Mouse (Mus musculus) kidney, adult 18-20 months (tissue): ENCODE data around the gene E130114P18Rik.

ENCODE experiments used
- DNase-seq: peaks from one replicate; pipeline ENCODE4 v3.0.0; 2021

The E130114P18Rik gene

DNA sequence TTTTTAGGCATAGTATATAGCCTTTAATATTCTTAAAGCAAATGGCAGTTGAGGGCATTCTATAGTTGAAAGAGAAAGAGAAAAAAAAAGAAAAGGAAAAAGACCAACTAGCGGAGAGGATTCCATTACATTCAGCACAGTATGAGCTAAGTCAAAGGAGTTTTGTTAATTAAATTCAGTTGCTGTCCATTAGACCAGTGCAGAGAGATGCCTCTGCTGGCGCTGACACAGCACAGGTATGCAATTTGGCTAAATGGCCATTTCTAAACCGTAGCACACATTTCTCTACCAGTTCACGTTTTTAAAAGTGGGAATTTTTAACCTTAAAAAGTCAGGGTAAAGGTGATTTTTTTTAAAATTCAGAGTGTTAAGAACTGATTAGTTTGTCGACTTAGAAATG, 26.8 kb upstream of the E130114P18Rik start:
- DNase-seq: no peak

DNA sequence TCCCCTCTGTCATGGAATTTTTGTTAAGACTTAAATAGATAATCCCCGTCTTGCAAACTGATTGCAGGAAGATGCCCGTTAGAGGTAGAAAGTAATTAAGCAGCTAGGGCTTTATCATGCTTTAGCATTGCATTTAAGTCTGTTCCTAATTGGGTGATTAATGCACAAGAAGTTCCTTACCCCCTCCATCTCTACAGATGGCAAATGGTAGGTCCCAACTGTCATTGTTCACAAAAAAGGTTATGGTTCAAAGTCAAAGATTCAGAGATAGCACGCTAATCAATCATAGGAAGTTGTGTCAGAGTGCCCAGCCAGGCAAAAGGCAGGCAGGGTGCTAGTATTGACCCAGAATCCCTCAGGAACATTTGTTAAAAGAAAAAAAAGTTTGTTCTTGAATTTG, 25.9 kb upstream of the E130114P18Rik start:
- no peak for DNase-seq

DNA sequence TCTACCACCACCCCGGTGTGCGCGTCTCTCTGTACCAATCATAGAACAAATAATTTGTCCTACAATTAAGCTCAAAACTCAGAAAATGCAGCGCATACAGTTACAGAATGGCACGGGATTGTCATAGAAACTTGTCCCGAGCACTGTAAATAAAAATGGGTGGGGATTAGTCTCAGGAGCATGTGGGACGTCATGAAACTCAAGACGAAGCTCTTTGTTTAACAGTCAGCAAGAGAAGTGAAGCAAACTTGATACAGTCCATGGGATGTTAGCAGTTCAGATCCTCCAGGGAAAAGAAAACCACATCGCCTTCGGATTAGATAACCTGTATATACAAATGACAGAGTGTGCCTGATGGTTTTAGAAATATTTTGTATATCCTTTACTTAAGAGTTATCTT, 18.6 kb upstream of the E130114P18Rik start:
- no peak for DNase-seq

DNA sequence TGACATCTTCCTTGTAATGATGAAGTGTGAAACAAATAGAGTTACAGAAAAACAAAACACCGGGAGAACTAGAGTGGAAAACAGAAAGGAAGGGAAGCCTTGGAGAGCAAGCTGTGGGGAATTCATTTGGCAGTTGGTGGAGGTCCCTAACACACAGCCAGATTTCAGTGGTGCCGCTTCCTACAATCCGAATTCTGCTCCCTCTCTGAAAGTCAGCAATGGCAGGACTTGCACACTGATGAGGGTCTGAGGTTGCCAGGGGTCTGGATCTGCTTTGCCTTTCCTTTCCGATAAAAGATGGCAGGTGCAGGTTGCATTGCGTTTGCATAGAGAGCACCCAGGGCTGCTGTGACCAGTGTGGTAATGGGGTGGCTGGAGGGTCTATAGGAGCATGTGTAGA, 18.1 kb upstream of the E130114P18Rik start:
- no peak for DNase-seq

DNA sequence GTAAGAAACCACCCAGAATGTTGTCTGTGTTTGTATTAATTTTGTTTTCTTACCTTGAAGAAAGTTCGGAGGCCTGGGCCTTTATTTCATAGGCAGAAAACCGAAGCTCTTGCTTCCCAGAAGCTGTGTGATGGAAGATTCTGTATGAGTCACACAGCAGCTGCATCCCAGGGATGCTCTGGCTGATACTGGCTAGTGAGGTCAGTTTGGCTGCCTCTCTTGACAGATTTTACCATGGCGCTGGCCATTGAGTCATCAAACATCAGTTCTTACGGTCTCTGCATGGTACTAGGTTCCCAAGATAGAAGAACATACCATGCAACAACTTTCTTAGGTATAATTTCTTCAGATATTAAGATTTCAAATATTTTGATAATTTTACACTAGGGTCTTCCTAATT, 17.0 kb upstream of the E130114P18Rik start:
- no peak for DNase-seq

DNA sequence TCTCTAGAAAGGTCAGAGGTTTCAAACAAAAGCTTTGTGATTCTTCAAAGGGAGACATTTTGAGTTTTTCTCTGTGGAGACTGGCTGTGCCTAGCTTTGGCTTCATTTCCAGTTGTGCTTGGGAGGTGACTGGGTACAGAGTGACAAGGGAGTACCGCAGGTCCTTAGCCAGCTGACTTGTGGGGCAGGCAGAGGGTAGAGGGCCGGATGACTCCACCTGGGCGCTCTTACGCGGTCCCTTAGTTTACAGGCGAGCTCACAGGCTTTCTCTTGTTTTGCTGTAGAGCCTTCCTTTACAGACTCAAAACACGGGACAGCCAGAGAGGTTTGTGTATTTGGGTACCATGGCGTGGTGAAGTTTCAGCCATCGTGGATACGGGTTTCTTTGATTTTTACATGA, 16.1 kb upstream of the E130114P18Rik start:
- no peak for DNase-seq

DNA sequence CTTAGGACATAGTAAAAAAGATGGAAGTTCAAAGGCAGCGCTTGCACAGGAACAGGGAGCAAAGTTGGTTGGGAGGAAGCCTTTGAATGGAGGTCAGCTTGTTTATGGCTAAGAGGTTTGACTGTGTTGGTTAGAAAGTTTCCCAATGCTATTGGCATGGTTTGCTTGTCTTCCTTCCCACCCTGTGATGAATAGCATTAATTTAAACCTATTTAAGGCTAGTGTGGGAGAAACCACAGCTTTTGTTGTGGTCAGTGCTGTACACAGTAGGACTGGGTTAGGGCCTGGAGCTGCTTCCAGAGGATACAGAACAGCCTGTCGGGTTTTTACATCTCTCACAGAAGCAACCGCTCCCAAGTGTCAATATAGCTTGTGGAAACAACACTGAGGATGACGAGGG, 10.7 kb upstream of the E130114P18Rik start:
- DNase-seq: no peak

DNA sequence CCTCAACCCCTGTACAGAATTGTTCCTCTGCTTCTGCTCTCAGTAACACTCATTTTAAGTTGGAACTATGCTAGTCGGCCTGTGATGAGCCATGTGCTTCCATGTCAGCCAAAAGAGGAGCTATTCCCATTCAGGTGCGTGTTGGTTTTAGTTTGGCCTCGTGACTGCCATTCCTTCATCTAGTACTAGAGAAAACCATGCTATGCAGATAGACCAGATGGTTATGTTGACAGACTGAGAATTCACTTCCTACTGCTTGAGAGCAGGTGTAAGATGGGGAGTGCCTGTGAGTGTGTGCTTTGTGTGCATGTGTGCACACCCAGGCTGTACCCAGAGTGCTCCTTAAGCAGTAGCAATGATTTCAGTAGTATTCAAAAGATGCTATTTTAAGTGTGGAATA, 9.6 kb upstream of the E130114P18Rik start:
- DNase-seq: no peak

DNA sequence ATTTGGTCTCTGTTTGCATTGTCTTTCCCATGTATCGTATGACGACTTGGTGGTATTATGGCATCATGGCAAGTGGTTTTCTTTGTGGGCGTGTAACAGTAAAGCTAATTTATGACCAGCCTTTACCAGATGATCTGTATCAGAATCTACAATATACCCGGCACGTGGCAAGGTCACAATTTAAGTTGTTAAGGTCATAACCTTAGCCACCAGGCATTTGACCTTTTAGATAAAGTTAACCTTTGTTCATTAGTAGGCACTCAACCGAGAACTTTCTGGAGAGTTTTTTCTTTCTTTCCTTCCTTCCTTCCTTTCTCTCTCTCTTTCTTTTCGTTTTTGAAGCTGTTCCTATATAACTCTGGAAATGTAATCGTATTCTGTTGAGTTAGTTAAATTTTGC, 8.7 kb upstream of the E130114P18Rik start:
- DNase-seq: no peak

DNA sequence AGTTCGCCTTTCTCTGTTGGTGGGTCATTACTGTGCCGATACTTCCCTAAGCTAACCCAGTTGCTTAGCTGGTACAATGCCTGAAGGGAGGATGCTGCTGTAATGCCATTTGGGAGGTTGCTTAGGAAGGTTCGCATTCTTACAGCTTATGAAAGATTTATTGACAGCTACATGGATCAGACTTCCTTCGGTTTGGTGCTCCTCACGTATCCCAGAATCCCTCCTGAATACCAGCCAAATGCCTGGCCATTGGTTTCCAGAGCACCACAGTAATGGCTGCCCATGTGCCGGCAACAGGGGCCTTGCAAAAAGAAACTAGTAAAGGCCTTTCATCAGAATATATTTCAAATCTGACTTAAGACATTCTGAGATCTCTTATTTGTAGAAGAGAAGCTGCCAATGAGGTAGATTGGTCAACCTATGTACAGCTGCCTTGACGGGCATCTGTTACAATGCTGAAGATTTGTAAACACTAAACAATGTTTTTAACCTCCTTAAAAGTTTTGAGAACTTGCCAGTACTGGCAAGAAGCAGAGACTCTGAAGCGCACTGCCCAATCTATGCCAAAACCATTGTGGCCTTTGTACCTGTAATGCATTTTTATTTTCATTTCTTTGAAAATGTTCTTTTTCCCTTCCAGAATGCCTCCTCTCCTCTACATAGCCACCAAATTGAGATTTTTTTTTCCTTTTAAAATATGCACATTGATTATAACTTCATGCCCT, 7.8 kb upstream of the E130114P18Rik start:
- DNase-seq: no peak

DNA sequence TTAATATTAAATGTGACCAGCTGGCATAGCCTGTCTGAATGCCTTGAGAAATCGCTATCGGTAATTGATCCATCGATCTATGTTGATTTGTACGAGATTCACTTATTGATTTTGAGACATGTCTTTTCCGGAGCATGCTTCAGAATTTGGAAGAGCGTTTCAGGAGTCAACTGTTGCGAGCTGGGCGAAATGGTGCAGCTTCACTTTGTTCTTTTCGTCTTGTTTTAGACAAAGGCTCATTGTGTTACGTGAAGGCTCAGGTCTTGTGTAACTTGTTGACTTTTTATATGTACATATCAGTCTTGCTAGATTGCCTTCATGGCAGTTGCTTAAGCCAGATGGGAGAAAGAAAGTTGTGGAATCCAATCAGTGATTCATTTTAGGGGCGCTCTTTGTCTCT, 6.4 kb upstream of the E130114P18Rik start:
- DNase-seq: no peak

DNA sequence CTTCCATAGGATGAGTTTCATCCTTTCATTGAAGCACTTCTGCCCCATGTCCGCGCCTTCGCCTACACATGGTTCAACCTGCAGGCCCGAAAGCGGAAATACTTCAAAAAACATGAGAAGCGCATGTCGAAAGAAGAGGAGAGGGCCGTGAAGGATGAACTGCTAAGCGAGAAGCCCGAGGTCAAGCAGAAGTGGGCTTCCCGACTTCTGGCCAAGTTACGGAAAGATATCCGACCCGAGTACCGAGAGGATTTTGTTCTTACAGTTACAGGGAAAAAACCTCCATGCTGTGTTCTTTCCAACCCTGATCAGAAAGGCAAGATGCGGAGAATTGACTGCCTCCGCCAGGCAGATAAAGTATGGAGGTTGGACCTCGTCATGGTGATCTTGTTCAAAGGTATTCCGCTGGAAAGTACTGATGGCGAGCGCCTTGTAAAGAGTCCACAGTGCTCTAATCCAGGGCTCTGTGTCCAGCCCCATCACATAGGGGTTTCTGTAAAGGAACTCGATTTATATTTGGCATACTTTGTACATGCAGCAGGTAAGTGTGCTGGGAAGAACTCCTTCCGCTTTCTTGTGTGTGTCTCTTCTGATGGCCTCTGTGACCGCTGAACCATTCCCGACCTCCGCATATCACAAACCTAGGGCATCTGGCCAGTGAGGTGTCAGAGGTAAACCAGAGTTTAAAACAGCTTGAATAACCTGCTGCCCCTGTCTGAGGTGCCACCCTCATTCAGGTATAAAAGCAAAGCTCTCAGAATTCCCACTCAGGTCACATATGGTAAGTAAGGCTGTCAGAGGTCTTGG, 5.4 kb upstream of the E130114P18Rik start:
- no peak for DNase-seq

DNA sequence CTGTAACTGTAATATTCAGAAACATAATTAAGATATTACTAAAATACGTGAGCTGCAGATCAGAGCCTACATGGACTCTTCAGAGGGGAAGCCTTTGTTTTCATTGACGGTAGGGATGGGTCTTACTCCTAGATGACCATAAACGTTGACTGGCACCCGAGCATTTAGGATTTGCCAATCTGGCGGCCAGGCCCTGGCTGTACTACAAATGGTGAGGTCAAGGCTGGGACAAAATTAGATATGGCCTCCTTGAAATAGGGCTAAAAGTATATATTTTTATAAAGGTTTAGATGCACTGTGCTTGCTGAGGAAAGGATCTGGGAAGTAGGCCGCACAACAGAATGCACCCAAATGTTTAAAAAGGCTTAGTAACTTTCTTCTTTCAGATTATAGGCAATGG, 4.6 kb upstream of the E130114P18Rik start:
- DNase-seq: no peak

DNA sequence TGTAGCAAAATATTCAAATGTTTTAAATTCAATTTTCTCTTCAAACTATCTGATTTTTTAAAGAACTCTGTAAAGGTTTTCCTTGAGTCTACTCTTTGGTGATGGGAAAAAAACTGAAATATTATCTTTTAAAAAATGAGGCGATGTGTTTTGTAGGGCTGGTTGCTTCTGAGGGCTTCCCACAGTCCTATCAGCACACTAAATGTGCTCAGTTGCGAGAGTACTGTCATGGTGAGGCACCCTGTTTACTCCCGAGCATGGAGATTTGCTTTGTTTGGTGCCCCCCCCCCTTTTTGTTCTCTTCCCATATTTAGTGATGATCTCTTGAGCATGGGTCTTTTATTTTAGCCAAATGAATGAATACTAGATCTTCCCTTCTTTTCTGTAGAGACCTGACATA, 4.2 kb upstream of the E130114P18Rik start:
- no peak for DNase-seq

DNA sequence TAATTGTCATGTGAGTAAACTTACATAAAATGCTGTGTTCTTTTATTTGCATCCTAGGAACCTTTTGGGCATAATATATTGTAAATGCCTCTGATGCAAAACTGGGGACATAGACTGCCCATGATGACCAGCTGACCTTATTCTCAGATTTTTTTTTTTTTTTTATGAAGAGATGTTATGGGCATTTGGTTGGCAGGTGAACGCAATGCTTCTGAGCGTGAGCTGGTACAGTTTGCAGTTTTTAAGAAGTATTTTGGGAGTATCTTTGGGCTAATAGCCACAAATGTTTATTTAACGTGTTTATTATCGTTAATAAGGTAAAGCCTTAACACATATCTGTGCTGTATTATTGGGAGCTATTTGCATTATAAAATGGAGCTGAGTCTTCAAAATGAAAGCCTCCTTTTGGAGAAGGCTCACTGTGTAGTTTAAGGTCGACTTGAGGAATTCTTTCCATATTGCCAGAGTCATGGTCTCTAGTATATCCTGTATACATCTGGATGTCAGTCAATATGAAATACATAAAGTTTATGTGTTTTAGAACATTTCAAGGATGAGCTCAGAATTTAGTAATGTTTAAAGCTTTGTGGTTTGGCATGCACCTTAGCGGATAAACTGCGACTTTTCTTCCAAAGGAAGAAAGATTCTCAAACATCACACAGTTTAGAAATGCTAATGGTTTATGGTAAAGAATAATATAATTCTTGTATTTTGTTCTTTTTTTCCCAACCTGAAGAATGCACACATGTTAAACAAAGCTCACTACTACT, 3.0 kb upstream of the E130114P18Rik start:
- no peak for DNase-seq

DNA sequence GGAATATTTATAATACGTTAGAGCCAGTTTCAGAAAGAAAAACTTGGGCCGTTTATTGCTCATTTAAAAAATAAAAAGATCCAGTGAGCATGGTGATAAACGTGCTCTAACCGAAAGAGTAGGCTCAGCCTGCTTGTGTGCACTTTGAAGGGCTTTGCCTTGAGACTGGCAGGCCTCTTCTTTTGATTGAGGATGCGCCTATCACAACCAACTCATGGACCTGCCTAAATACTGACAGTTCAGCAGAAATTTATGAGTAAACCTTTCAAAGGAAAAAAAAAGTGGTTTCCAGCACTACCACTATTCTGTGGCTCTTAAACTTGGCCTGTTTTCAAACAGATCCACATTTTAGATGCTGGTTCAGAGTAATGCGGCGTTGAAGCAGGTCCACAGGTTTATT, 2.1 kb upstream of the E130114P18Rik start:
- peak; percentile 27 for DNase-seq

DNA sequence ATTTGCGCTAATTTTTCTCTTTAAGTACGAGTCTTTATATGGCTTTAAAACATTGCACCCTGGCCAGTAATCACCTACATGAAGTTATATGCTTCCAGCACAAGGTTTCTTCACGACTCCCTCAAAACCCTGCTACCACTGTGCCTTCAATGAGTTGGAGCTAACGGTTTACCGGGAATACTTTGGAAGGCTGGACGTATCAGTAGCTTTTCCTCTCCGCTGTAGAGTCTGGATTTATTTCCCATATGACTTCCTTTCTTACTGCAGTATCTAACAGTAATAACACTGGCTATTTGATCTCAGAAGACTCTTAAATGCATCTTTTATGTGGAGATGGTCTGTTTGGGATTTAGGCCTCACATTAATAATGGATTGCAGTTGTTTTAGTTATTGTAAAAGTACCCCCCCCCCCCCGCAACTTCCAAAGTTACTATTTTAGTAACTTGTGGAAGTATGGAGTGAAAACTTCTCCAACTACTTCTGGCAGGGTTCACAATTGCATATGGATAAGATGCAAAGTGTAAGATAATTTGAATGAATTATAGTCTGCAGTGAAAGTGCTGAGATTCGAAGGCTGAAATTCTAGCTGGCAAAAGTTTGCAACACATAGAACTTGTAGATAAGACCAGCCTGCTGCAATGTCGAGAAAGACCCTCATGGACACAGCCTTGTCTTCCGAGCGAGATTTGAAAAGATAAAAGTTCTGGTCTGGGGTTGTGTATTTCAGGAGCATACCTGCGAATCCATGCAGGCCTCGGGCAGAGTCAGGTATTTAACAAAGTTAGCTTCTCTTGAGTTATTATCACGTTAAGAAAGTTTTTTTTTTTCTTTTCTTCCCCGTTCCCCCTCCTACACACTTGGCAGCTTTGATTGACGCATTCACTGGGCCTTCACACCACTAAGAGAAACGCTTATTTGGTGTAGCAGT, 1.4 kb upstream of the E130114P18Rik start:
- DNase-seq: peak; percentile 21

DNA sequence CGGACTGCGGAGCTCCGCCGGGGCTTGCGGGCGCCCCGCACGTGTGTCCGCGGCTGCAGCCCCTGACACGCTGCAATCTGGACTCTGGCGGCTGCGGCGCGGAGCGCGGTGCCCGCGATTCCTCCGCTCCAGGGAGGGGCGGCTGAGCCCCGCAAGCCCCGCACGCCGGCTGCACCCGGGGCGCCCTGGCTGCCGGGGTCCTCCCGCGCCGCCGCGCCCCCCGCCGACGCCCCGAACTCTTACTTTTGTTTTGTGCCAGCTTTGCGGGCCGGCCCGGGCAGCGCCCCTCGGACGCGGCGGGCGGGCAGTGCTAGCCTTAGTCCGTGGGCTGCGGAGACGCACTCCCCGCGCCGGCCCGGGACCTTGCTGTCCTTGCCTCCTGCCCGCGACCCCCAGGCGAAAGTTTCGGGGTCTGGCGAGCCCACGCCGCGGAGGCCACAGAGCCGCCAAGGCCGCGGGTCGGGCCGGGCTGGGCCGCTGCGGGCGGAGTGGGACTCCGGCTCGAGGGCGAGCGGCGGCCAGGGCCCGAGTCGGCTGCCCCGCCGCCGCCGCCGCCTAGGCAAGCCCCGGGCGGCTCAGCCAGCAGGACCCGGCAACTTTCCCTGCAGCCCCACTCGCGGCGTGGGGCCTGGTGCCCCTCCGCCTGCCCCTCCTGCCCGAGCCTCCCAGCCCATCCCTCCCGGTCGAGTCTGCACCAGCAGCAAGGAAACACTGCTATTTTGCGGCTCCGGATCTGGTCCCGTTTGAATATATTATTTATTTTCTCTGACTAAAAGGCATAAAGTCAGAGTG, 529 bp upstream of the E130114P18Rik start:
- DNase-seq: peak; percentile 64

DNA sequence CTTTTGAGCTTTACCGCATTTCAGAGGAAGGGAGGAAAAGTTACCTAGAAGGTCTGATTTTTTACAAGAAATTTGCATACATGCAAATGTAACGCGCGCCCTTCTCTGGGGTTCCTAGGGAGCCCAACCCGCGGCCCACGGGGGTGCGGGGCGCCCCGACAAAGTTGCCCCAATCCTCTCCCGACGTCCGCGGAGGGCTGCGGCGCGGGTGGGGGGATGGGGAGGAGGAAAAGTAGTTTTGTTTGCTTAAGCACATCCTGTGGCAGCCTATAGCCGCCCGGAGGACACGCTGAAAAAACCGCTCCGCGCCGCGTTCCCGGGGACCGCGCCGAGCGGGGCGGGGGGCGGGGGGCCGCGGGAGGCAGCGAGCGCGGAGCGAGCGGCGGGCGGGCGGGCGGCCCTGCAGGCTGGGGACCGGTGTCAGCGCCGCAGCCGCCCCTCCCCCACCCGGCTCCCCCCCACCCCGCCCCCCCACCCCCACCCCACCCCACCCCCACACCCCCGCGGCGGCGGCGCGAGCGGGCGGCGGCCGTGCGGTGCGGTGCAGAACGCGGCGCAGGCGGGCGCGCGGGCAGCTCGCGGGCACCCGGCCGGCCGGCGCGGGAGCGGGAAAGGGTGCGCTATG, 685 bp downstream of the E130114P18Rik start:
- peak; percentile 66 for DNase-seq

DNA sequence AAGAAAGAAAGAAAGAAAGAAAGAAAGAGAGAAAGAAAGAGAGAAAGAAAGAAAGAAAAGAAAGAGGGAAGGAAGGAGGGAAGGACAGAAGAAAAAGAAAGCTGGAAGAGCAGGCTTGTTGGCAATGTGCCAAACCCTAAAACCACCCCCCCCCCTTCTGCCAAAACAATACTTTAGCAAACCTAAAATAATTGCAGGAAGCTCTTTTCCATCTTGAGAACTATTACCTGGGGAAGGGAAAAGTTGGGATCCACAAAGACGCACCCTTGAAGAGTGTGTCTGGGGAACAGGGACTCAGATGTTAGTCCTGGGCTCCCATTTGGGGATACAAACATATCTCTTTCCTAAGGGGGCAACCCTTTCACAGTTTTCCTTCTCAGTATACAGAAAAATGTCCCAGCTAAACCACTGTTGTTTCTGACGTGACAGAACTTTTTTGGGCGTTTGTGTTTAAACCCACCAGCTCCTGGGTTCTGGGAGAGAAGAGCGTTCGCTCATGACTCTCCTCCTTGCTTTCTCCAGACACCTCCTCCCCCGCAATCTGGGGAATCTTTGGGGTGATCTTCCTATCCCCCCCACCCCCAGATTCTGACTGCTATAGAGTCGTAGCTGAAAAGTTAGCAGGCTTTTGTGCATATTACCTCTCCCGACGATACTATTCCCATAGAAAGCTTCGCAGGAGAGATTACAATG, 1.3 kb downstream of the E130114P18Rik start:
- DNase-seq: peak; percentile 48
